Comparison of ENCODE assay signal across 13 mouse cellular contexts in the genomic region with DNA sequence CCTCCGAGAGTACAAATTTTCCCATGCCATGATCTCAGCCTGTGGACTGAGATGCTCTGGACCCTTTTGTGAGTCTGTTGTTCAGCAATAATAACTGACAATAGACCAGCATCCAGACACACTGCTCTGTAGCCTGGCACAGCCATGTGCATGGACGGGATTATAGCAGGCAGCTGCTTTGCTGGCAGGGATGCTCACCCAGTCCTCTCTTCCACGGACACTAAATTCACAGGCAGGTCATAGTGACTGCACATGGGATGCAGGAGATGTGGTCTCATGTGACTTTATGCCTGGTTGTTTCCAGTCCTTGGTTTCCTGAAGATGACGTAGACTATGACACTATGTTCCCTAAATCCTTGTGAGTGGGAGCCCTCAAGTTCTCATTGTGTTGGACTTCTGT.
"Had no signal": no experiment of that assay in that cellular context is flagged by ENCODE, and none has a peak within 500 bp of the region (broad histone marks: within the 10 kb centered on the region; RNA-seq: fewer than 3 reads in every experiment).

No protein-coding gene starts in this region.

- DNase-seq: gastrocnemius, adult 2 months; gastrocnemius, postnatal 10 days; gastrocnemius, postnatal 25 days; heart, adult 2 months; heart, postnatal 10 days; heart, postnatal 4 days; kidney, adult 18-20 months; kidney, adult 8-10 months; kidney, postnatal 10 days; kidney, postnatal 25 days; kidney, postnatal 4 days; liver; liver, embryonic 13.5 days had no signal
